Mouse (Mus musculus) neural tube, embryonic 14.5 days (tissue): ENCODE results near the gene Kdm4b. TPM values are rescaled to one million over a fixed set of nuclear protein-coding genes. Genes with fewer than 3 reads are reported as not detected.

Experiments used
- ATAC-seq: fragments of 200-750 bp; cut with Nextera tagmentation; 2 replicates; pipeline ENCODE4 v1.8.0; 2017; ENCODE audit warnings: low read depth, mild to moderate bottlenecking, moderate TSS enrichment, moderate library complexity
- H3K27ac ChIP-seq: fragments of 300-500 bp; sonication (generic); 2 replicates; pipeline ENCODE4 v1.5.1; 2014; ENCODE audit warnings: low read depth, mild to moderate bottlenecking, control low read depth, low read length, moderate library complexity, mixed read lengths
- H3K27me3 ChIP-seq: fragments of 300-500 bp; sonication (generic); 2 replicates; pipeline ENCODE4 v1.6.1; 2014; ENCODE audit warnings: low read length; ENCODE audit not compliant: control insufficient read depth, insufficient read depth
- H3K36me3 ChIP-seq: fragments of 300-500 bp; sonication (generic); 2 replicates; pipeline ENCODE4 v1.6.1; 2014; ENCODE audit warnings: low read length, mixed read lengths; ENCODE audit not compliant: control insufficient read depth, insufficient read depth
- H3K4me1 ChIP-seq: fragments of 300-500 bp; sonication (generic); 2 replicates; pipeline ENCODE4 v1.6.1; 2014; ENCODE audit warnings: low read length; ENCODE audit not compliant: control insufficient read depth, insufficient read depth
- H3K4me2 ChIP-seq: fragments of 300-500 bp; sonication (generic); 2 replicates; pipeline ENCODE4 v1.6.1; 2014; ENCODE audit warnings: mild to moderate bottlenecking, low read depth, low read length, control low read depth
- H3K4me3 ChIP-seq: fragments of 300-500 bp; sonication (generic); 2 replicates; pipeline ENCODE4 v1.5.1; 2014; ENCODE audit warnings: low read depth, low read length, control low read depth, mixed read lengths
- H3K9ac ChIP-seq: fragments of 300-500 bp; sonication (generic); replicated peaks from 2 replicates; pipeline ENCODE4 v1.6.1; 2014; ENCODE audit warnings: low read depth, mild to moderate bottlenecking, control low read depth, low read length, mixed read lengths
- H3K9me3 ChIP-seq: fragments of 300-500 bp; sonication (generic); 2 replicates; pipeline ENCODE4 v1.6.1; 2016; ENCODE audit warnings: low read length; ENCODE audit not compliant: control insufficient read depth
- WGBS: fragments of 180-500 bp; shearing (Covaris S2); extraction: QIAGEN DNeasy Blood & Tissue Kit; methylation state at CpG from one replicate; pipeline ENCODE4 v1.1.7; 2014; 5-methylcytosine and 5-hydroxymethylcytosine counted together
- polyA plus RNA-seq: library from polyadenylated mRNA; unstranded; fragments of >200 nt; fragmentation: Nextera tagmentation; extraction: Ambion mirVana; gene quantifications from 2 replicates; pipeline ENCODE4 v1.2.1, GENCODE M21; 2014

The Kdm4b gene
- polyA plus RNA-seq, 1 experiment from 2014 or later = 58.6 TPM

- H3K27ac ChIP-seq = no peak overlapping the region
- no peaks in the 10 kb centered on the region for H3K9me3 ChIP-seq
- H3K27me3 ChIP-seq = no peaks in the 10 kb centered on the region
- no peaks in the 10 kb centered on the region for H3K36me3 ChIP-seq
- H3K9ac ChIP-seq = no peak overlapping the region
- ATAC-seq = no peak
- WGBS = 71% methylated on average over 1 of the region's 1 CpGs
- H3K4me2 ChIP-seq = no peak overlapping the region
- no peak overlapping the region for H3K4me3 ChIP-seq
- peaks cover 8% of the 10 kb centered on the region; the same call in 1 of the 2 replicates for H3K4me1 ChIP-seq
Observed at GRCm38 (mm10) chr17:56293291-56293690, 32.6 kb upstream of the Kdm4b start.

GRCm38 (mm10) chr17:56294241-56294640 lies 31.6 kb upstream of the Kdm4b start:
- Histone ChIP-seq H3K27ac (no peak overlapping the region), H3K9ac (no peak overlapping the region), H3K4me1 (peaks cover 8% of the 10 kb centered on the region; the same call in 1 of the 2 replicates), H3K9me3 (no peaks in the 10 kb centered on the region), H3K36me3 (no peaks in the 10 kb centered on the region), H3K27me3 (no peaks in the 10 kb centered on the region), H3K4me3 (no peak overlapping the region), H3K4me2 (no peak overlapping the region)
- ATAC-seq = no peak
- 89% methylated on average over 19 of the region's 19 CpGs for WGBS

GRCm38 (mm10) chr17:56296201-56296600 lies 29.7 kb upstream of the Kdm4b start:
- no peaks in the 10 kb centered on the region for H3K9me3 ChIP-seq
- H3K27ac ChIP-seq = no peak overlapping the region
- H3K4me3 ChIP-seq = no peak overlapping the region
- no peaks in the 10 kb centered on the region for H3K27me3 ChIP-seq
- no peaks in the 10 kb centered on the region for H3K4me1 ChIP-seq
- H3K36me3 ChIP-seq = no peaks in the 10 kb centered on the region
- ATAC-seq = no peak
- no peak overlapping the region for H3K4me2 ChIP-seq
- no peak overlapping the region for H3K9ac ChIP-seq
- 74% methylated on average over 1 of the region's 1 CpGs for WGBS

- Histone ChIP-seq H3K4me3 (no peak overlapping the region), H3K27ac (no peak overlapping the region), H3K9me3 (no peaks in the 10 kb centered on the region), H3K9ac (no peak overlapping the region), H3K4me1 (no peaks in the 10 kb centered on the region), H3K27me3 (no peaks in the 10 kb centered on the region), H3K36me3 (no peaks in the 10 kb centered on the region), H3K4me2 (no peak overlapping the region)
- WGBS = 98% methylated on average over 1 of the region's 1 CpGs
- no peak for ATAC-seq
Observed at GRCm38 (mm10) chr17:56298238-56298637, 27.6 kb upstream of the Kdm4b start.

- Histone ChIP-seq H3K27ac (no peak within 1 kb of the TSS), H3K27me3 (no peaks in the 10 kb centered on the region), H3K9ac (no peak within 1 kb of the TSS), H3K4me2 (no peak within 1 kb of the TSS), H3K9me3 (no peaks in the 10 kb centered on the region), H3K4me1 (peaks cover 9% of the 10 kb centered on the region; the same call in 1 of the 2 replicates), H3K36me3 (no peaks in the 10 kb centered on the region), H3K4me3 (no peak within 1 kb of the TSS)
- ATAC-seq = no peak
- 93% methylated on average over 9 of the region's 9 CpGs for WGBS
Observed at GRCm38 (mm10) chr17:56300186-56300585, 25.7 kb upstream of the Kdm4b start, which contains the start of gene Arrdc5. Gene Arrdc5 (minus strand): TSS chr17:56300286.

GRCm38 (mm10) chr17:56302363-56302996 lies 23.4 kb upstream of the Kdm4b start:
- no peak overlapping the region; the same call in 1 of the 2 replicates for H3K4me2 ChIP-seq
- ATAC-seq = no peak

GRCm38 (mm10) chr17:56303160-56303846 lies 22.6 kb upstream of the Kdm4b start, which contains the start of gene Uhrf1:
Gene Uhrf1 (plus strand): TSS chr17:56303321.
- Histone ChIP-seq H3K27ac (no peak within 1 kb of the TSS), H3K4me3 (peak within 1 kb of the TSS; percentile 61), H3K9ac (peak within 1 kb of the TSS; percentile 44), H3K4me1 (peaks cover 9% of the 10 kb centered on the region; the same call in 1 of the 2 replicates), H3K9me3 (no peaks in the 10 kb centered on the region), H3K4me2 (peak within 1 kb of the TSS; percentile 75), H3K36me3 (no peaks in the 10 kb centered on the region), H3K27me3 (no peaks in the 10 kb centered on the region)
- ATAC-seq = peak; percentile 31
- WGBS = under 1% methylated on average over 43 of the region's 43 CpGs

More at GRCm38 (mm10) chr17:56302363-56302996, 23.4 kb upstream of the Kdm4b start:
- 23% methylated on average over 13 of the region's 13 CpGs for WGBS
- H3K27ac ChIP-seq = no peak overlapping the region
- H3K4me3 ChIP-seq = no peak overlapping the region
- H3K4me1 ChIP-seq = peaks cover 9% of the 10 kb centered on the region; the same call in 1 of the 2 replicates
- H3K36me3 ChIP-seq = no peaks in the 10 kb centered on the region
- no peak overlapping the region for H3K9ac ChIP-seq
- H3K27me3 ChIP-seq = no peaks in the 10 kb centered on the region
- H3K9me3 ChIP-seq = no peaks in the 10 kb centered on the region

GRCm38 (mm10) chr17:56303847-56304586 lies 21.8 kb upstream of the Kdm4b start:
- Histone ChIP-seq H3K27me3 (no peaks in the 10 kb centered on the region), H3K4me3 (peak overlapping the region; percentile 61), H3K4me2 (peak overlapping the region; percentile 75), H3K9me3 (no peaks in the 10 kb centered on the region), H3K36me3 (no peaks in the 10 kb centered on the region), H3K27ac (no peak overlapping the region), H3K9ac (peak overlapping the region; percentile 44), H3K4me1 (peaks cover 9% of the 10 kb centered on the region; the same call in 1 of the 2 replicates)
- ATAC-seq = peak; percentile 95
- WGBS = under 1% methylated on average over 68 of the region's 68 CpGs
